Mouse (Mus musculus) intestine, embryonic 16.5 days (tissue): ENCODE data around the gene Tmeff2. TPM values are rescaled to one million over a fixed set of nuclear protein-coding genes. Genes with fewer than 3 reads are reported as not detected.

ENCODE experiments used
- ATAC-seq: fragments of 200-750 bp; cut with Nextera tagmentation; 2 replicates; pipeline ENCODE4 v1.8.0; 2017; ENCODE audit warnings: moderate TSS enrichment, moderate library complexity
- H3K27ac ChIP-seq: fragments of 300-500 bp; sonication (generic); 2 replicates; pipeline ENCODE4 v1.5.1; 2014; ENCODE audit warnings: mild to moderate bottlenecking, low read length
- H3K27me3 ChIP-seq: fragments of 300-500 bp; sonication (generic); replicated peaks from 2 replicates; pipeline ENCODE4 v1.6.1; 2014; ENCODE audit warnings: low read length, control low read depth, mixed read lengths; ENCODE audit not compliant: control insufficient read depth, insufficient read depth
- H3K36me3 ChIP-seq: fragments of 300-500 bp; sonication (generic); 2 replicates; pipeline ENCODE4 v1.6.1; 2014; ENCODE audit warnings: low read length, control low read depth; ENCODE audit not compliant: control insufficient read depth, insufficient read depth
- H3K4me1 ChIP-seq: fragments of 300-500 bp; sonication (generic); 2 replicates; pipeline ENCODE4 v1.6.1; 2014; ENCODE audit warnings: low read length, control low read depth, mixed read lengths; ENCODE audit not compliant: control insufficient read depth, insufficient read depth
- H3K4me2 ChIP-seq: fragments of 300-500 bp; sonication (generic); 2 replicates; pipeline ENCODE4 v1.6.1; 2014; ENCODE audit warnings: low read depth, low read length, control low read depth
- H3K4me3 ChIP-seq: fragments of 300-500 bp; sonication (generic); 2 replicates; pipeline ENCODE4 v1.5.1; 2014; ENCODE audit warnings: mild to moderate bottlenecking, low read length
- H3K9ac ChIP-seq: fragments of 300-500 bp; sonication (generic); 2 replicates; pipeline ENCODE4 v1.6.1; 2014; ENCODE audit warnings: low read depth, low read length
- H3K9me3 ChIP-seq: fragments of 300-500 bp; sonication (generic); 2 replicates; pipeline ENCODE4 v1.6.1; 2016; ENCODE audit warnings: low read length, control low read depth; ENCODE audit not compliant: control insufficient read depth
- WGBS: fragments of 180-500 bp; shearing (Covaris S2); extraction: QIAGEN DNeasy Blood & Tissue Kit; methylation state at CpG from one replicate; pipeline ENCODE4 v1.1.7; 2014; 5-methylcytosine and 5-hydroxymethylcytosine counted together
- polyA plus RNA-seq: library from polyadenylated mRNA; unstranded; fragments of >200 nt; fragmentation: Nextera tagmentation; extraction: Ambion mirVana; gene quantifications from 2 replicates; pipeline ENCODE4 v1.2.1, GENCODE M21; 2015

Gene Tmeff2
- polyA plus RNA-seq, 1 experiment from 2014 or later = 10.7 TPM

DNA sequence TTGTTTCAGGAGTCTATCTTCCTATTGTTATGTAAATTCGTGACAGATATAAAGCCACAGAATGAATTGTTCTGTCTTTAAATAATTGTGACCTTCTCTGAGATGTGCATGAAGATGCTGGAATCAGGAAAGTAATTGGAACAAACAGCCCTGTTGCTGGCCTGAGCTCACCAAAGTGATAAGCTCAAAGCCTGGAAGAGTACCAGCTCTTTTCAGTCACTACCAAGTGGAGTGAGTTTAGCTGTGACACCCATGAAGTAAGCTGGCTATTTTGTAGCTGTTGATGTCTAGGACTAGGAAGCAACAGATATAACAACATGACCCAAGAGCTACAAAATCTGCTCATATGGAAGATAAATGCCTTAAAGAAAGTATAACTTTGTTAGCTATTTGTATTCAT, 249.4 kb downstream of the Tmeff2 start:
- Histone ChIP-seq H3K36me3 (no peaks in the 10 kb centered on the region), H3K27me3 (no peaks in the 10 kb centered on the region), H3K4me2 (no peak overlapping the region), H3K27ac (no peak overlapping the region), H3K9me3 (no peaks in the 10 kb centered on the region), H3K4me3 (no peak overlapping the region), H3K4me1 (no peaks in the 10 kb centered on the region), H3K9ac (no peak overlapping the region)
- WGBS = 89% methylated on average over 1 of the region's 1 CpGs
- no peak for ATAC-seq

- WGBS = 47% methylated on average over 2 of the region's 2 CpGs
- ATAC-seq = no peak
- no peak overlapping the region for H3K9ac ChIP-seq
- no peaks in the 10 kb centered on the region for H3K27me3 ChIP-seq
- H3K9me3 ChIP-seq = no peaks in the 10 kb centered on the region
- H3K27ac ChIP-seq = no peak overlapping the region
- H3K4me3 ChIP-seq = no peak overlapping the region
- no peaks in the 10 kb centered on the region for H3K36me3 ChIP-seq
- no peak overlapping the region for H3K4me2 ChIP-seq
- H3K4me1 ChIP-seq = no peaks in the 10 kb centered on the region
Observed at GRCm38 (mm10) chr1:51152017-51152416, 251.6 kb downstream of the Tmeff2 start.

- 46% methylated on average over 5 of the region's 5 CpGs for WGBS
- Histone ChIP-seq H3K9ac (no peak overlapping the region), H3K27ac (no peak overlapping the region), H3K9me3 (no peaks in the 10 kb centered on the region), H3K4me3 (no peak overlapping the region), H3K36me3 (no peaks in the 10 kb centered on the region), H3K27me3 (no peaks in the 10 kb centered on the region), H3K4me1 (no peaks in the 10 kb centered on the region), H3K4me2 (no peak overlapping the region)
- ATAC-seq = no peak
Observed at GRCm38 (mm10) chr1:51152856-51153255, 252.4 kb downstream of the Tmeff2 start.

- no peaks in the 10 kb centered on the region for H3K27me3 ChIP-seq
- 89% methylated on average over 2 of the region's 2 CpGs for WGBS
- ATAC-seq = no peak
Observed at GRCm38 (mm10) chr1:51184276-51184675, 283.8 kb downstream of the Tmeff2 start.

DNA sequence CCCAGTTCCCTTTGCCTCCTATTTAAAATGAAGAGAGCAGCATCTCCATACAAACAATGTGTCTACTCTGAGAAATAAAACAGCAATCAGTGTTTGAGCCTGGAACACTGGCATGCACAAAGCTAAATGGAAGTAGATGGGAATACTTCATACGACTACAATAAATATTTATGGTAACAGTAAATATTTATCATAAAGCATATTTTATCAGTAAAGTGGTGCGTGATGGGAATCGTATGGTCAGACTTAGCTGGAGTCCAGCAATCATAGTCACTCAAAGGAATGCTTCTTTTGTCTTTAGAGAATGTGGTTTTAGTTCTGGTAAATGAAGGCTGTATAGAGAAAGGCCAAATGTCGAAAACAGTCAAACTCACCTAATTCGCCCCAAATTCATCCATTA, 288.6 kb downstream of the Tmeff2 start:
- H3K27me3 ChIP-seq = no peaks in the 10 kb centered on the region
- H3K4me1 ChIP-seq = peaks cover 8% of the 10 kb centered on the region
- no peak overlapping the region for H3K9ac ChIP-seq
- H3K9me3 ChIP-seq = no peaks in the 10 kb centered on the region
- no peak overlapping the region for H3K4me3 ChIP-seq
- WGBS = 62% methylated on average over 5 of the region's 5 CpGs
- H3K36me3 ChIP-seq = no peaks in the 10 kb centered on the region
- no peak overlapping the region for H3K27ac ChIP-seq
- no peak overlapping the region for H3K4me2 ChIP-seq
- ATAC-seq = no peak

More at GRCm38 (mm10) chr1:51184276-51184675, 283.8 kb downstream of the Tmeff2 start:
- Histone ChIP-seq H3K4me3 (no peak overlapping the region), H3K4me1 (no peaks in the 10 kb centered on the region), H3K4me2 (no peak overlapping the region), H3K9me3 (no peaks in the 10 kb centered on the region), H3K27ac (no peak overlapping the region), H3K36me3 (no peaks in the 10 kb centered on the region), H3K9ac (no peak overlapping the region)

- H3K27ac ChIP-seq = no peak overlapping the region
- no peak overlapping the region for H3K4me3 ChIP-seq
- no peak for ATAC-seq
Observed at GRCm38 (mm10) chr1:51191253-51191652, 290.8 kb downstream of the Tmeff2 start.

DNA sequence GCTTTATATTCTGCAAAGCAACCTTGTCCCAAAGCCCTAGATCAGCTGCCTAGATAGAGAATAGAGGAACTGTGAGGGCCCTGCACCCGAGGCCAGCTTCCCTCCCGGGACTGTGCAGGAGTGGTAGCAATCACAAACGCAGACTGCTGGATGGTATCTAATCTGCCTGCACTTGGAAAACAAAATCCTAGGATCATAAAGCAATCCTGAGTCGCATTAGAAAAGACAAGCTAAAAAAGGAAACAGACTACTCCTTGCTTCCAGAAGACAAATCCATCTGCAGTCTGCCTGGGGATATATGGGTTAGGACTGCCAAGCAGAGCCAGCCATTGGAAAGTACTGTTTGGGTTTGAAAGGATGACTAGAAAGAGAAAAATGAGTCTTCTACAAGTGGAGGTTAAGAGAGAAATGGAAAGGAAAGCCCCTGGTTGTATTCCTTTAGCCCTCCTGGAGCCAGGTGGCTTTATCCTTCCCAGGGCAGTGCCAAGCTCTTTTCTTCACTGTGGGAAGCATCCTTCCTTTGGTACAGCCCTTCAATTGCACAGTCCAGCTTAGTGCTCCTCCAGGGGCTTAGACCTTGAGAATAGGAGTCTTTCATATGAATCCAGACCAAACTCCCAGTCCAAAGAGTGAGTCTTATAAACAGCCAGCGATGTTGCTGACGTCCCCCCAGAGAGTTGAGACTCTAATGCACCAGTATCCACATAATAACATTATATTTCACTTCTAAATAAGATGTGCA, 291.6 kb downstream of the Tmeff2 start:
- Histone ChIP-seq H3K36me3 (no peaks in the 10 kb centered on the region), H3K27ac (no peak overlapping the region; the same call in 1 of the 2 replicates), H3K9me3 (no peaks in the 10 kb centered on the region), H3K27me3 (no peaks in the 10 kb centered on the region), H3K4me1 (peaks cover 8% of the 10 kb centered on the region), H3K4me2 (no peak overlapping the region), H3K4me3 (no peak overlapping the region), H3K9ac (no peak overlapping the region)
- ATAC-seq = no peak
- WGBS = 43% methylated on average over 6 of the region's 6 CpGs

More at GRCm38 (mm10) chr1:51191253-51191652, 290.8 kb downstream of the Tmeff2 start:
- no peaks in the 10 kb centered on the region for H3K27me3 ChIP-seq
- no peaks in the 10 kb centered on the region for H3K36me3 ChIP-seq
- H3K4me1 ChIP-seq = peaks cover 8% of the 10 kb centered on the region
- H3K4me2 ChIP-seq = no peak overlapping the region
- no peak overlapping the region for H3K9ac ChIP-seq
- no peaks in the 10 kb centered on the region for H3K9me3 ChIP-seq

DNA sequence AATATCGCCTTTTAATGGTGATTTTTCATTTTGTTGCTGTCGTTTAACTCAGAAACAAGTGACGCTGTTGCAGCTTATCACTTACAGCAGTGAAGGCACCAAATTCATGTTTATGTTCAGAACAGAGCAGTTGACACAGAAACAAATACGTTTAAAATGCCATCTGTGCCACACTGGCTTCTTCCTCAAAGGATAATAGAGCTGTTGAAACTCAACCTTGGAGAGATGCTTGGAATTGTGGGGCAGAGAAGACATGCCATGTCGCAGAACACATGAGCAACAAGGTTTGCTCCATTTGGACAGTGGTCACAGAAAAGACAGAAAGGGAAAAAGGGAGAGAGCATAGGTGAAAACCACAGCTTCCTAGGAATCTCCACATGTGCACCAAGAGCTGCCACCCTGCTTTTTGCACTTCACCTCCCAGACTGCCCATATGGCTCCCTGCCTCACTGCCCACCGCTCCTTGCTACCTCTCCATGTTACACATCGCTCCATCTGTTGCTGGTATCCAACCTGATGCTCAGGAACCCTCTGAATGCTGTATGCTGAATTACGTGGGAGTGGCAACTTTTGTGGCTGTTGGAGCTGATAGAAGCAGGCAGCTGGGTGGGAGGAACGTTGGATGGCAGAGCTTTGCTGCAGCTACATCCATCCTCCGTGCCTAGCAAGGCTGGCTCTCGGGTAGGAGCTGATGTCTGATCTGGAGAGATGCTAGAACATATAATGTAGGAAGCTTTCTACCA, 298.8 kb downstream of the Tmeff2 start:
- no peaks in the 10 kb centered on the region for H3K4me1 ChIP-seq
- WGBS = 81% methylated on average over 11 of the region's 11 CpGs
- H3K4me3 ChIP-seq = no peak overlapping the region
- no peaks in the 10 kb centered on the region for H3K36me3 ChIP-seq
- no peak overlapping the region for H3K9ac ChIP-seq
- ATAC-seq = no peak
- H3K9me3 ChIP-seq = no peaks in the 10 kb centered on the region
- no peaks in the 10 kb centered on the region for H3K27me3 ChIP-seq
- H3K27ac ChIP-seq = no peak overlapping the region
- H3K4me2 ChIP-seq = no peak overlapping the region

DNA sequence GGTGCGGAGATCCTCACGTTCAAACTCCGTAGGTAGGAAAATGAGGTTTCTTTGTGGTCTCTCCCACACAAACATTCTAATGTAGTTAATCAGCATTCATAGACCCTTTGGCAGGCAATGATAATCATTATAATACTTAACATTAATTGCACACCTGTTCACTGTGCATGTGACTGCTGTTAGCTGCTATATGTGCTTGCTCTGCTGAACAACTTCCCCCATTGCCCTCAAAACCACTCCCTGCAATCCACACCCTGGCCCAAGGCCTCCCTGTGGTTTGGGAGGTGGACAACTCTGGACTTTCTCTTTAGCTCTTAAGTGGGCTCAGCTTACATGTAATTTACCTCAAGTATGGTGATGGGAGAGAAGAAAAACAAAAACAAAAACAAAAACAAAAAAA, 299.5 kb downstream of the Tmeff2 start:
- Histone ChIP-seq H3K9me3 (no peaks in the 10 kb centered on the region), H3K4me3 (no peak overlapping the region), H3K4me2 (no peak overlapping the region), H3K4me1 (no peaks in the 10 kb centered on the region), H3K9ac (no peak overlapping the region), H3K27me3 (no peaks in the 10 kb centered on the region), H3K27ac (no peak overlapping the region), H3K36me3 (no peaks in the 10 kb centered on the region)
- 93% methylated on average over 3 of the region's 3 CpGs for WGBS
- no peak for ATAC-seq
